Mouse (Mus musculus): ENCODE data around the gene Fgf12.
A peak's percentile ranks its signal among the peaks of the same experiment; 100 is the strongest.

The Fgf12 gene

DNA sequence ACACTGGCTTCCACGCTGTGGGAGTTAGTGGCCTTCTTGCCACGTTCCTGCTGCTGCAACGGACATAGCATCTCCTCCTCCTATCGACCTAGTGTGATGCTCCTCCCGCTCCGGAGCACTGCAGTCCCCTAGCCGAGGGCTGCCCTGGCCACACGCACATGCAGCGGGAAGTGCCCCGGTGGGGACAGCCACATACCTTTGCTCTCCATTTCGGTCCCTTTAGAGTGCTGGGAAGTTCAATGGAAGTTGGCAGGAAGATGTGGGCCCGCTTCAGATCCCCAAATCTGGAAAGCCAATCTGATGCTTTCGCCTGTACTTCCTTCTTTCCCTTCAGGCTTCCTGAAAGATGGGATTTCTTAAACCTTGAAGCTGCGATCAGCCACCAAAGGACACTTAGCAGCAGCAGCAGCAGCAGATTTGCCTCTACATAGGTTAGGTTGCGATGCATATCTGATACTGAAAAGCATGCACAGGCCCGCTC is at the start of gene Fgf12:
Fgf12 (minus strand) TSS at position 431 of the 481 bp plus-strand sequence.
- DNase-seq (ENCODE audit: low read depth, low spot score) = peak; percentile 76

DNA sequence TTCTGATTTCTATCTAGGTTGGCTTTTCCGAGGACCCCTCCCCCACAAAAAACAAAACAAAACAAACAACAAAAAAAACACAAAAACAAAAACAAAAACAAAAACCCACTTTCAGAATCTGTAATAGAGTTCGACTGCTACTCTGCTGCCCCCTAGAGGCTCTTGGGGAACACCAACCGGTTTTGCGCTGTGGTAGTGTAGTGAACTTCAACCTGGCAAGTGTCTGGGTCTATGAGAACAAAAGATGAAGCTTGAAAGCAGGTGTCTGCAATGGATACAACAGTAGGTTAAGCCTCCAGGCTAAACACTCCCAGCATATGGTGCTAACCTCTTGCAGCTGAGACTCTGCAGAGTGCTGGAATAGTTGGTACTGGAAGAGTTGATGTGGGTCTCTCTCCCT is 40.2 kb upstream of the Fgf12 start:
- DNase-seq (ENCODE audit: low read depth, low spot score) = peak; percentile 72

DNA sequence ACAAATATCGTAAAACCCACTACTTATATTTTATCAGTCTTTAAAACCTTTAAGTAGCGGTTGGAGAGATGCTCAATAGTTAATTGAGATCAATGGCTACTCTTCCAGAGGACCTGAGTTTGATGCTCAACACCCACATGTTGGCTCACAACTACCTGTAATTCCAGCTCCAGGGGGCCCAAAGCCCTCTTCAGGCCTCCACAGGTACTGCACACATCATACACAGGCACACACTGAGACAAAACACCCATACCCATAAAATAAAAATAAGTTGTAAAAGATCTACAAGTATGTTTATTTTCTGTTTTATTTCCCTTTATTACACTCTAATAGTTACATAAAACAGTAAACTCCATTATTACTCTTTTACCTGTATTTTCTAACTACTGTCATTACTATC is 17.4 kb upstream of the Fgf12 start:
- DNase-seq (ENCODE audit: low read depth, low spot score) = no peak

DNA sequence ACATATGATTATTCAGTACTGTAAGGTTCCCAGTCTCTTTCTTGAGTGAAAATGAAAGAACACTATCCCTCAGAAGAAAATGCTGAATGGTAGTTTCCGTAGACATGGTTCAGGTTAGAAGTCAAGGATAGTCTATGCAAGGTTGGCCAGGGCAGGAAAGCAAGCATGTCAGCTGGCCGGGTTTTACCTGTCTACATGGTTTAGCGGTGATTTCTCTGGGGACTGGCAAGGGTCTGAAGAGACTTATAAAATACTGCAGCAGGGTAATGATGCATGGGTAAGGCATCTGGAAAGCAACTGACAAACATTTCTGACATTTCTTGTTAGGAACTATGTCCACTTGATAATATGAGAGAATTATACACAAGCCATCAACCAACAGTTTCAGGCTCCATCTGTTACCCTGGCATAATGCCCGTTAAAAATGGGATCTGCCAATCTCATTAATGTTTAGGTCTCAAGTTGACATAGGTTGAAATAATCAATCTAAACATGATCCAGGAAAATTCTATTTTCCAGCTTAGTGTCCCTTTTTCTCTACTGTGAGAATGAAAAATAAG is 8.6 kb upstream of the Fgf12 start:
- DNase-seq (ENCODE audit: low read depth, low spot score) = peak; percentile 85

DNA sequence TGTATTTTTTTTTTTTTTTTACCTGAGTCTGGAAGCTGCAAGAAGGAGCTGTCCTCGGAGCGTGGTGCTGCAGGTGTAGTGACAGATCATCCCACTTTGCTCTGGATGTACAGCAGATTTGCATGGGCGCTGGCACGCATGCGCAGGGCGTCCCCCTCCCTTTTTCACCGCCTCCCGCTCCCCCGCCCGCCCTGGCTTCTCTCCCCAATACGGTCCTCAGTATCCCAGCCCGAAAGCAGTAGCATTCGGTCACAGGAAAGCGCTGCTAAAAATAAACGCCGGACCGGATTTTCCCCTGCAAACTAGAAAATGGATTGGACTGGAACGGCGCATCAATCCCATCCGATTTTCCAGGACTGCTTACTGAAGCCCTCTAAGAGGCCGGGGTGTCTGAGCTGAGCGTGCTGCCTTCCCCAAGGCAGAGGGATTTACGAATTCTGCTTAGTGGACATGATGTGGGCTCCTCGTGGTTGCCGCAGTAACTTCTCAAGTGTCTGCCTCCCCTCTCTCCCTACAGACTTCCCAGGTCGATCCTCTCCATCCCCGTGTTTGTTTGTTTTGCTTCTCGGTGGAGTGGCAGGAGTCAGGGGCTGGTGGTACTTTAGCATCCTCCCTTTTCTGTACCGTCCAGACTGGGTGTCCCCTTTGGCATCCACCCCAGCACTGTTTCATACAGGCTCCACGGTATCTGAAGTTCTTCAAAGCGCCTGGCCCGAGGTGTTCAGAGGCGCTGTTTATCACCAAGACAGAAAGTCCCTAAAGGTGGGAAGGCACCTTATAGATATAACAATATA is 453 bp upstream of the Fgf12 start:
- DNase-seq (ENCODE audit: low read depth, low spot score) = peak; percentile 98

DNA sequence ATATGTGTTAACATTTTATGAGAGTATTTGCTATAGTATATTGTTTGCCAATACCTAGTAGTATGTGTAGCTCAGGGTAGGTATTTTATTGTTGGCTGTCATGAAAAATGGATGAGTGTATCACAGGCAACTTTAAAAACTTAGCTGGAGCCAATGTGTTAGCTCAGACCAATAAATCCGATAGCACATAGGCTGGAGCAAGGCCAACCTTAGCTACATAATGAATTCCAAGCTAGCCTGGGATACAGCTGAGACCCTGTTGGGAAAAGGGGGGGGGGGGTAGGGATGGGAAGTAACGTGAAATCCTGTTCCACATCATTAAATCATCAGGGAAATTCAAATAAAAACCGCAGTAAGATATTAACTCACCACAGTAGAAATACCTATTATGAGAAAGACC is 18.4 kb downstream of the Fgf12 start:
- DNase-seq (ENCODE audit: low read depth, low spot score) = no peak

DNA sequence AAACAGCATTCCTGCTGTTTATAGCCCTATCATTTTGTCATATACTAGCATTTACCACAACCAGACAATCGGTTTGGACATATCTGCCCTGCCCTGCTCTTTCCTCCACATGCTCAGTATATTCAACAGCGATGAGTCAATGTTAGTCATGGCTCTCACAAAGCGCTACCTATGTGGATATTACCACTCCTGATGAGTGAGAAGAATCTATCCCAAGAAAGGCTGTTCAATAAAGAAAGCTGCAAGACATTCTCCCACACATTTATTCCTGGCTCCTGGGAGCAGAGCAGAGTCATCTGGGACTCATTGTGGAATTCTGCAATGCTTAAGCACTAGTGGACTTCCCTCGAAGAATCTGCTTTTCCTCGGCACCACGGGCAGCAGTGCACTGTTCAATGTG is 26.1 kb downstream of the Fgf12 start:
- peak; percentile 61 for DNase-seq (ENCODE audit: low read depth, low spot score)

DNA sequence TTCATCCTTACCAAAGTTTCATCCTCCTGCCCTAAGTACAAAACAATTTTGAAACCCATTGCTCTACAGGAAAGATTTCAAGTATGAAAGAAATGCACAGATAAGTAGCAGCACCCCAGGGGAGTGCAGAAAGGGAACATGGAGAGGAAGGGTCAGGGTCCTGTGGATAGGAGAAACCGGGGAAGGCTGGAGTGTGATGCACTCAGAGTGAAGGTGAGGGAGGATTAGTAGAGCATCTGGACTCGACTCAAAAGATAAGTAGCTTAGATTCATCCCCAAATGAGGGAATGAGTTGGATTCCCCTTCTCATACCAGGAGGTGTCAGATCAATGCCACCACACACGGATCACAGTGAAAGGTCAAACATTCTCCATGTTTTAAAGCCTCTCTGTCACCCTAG is 46.2 kb downstream of the Fgf12 start:
- no peak for DNase-seq (ENCODE audit: low read depth, low spot score)

DNA sequence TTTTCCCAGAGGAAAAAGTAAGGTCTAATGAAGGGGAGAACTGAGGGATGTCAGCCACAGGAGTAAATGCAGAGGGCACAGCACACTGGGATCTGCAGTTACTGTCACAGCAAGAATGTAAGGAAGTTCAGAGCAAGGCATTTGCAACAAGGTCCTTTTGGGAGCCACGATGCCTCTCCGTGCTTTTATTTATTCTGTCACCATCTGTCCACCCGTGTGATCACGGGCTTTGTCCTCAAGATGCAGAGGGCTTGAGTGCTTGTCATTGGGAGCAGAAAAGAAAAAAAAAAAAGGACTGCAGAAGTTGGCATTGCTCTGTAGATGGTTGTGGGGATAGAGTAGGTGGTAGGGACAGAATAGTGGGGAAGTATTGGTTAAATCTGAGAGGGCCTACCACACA is 52.5 kb downstream of the Fgf12 start:
- peak; percentile 67 for DNase-seq (ENCODE audit: low read depth, low spot score)

DNA sequence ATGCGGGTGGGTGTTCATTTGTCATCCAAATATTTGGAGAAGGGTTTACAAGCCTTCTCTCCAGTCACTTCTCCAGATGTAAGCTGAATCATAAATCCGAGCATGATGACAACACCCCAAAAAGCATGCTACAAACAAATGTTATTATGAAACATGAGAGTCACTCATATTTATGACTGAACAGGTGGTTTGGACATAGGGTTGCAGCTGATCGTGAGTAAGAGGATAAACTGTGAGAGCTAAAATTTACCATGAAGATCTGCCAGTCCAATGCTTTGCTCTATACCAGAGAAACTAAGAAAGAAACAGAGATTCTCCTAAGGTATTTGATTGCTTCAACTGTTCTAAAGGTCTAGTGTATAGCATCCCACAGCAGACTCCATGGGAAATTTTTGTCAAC is 56.0 kb downstream of the Fgf12 start:
- peak; percentile 59 for DNase-seq (ENCODE audit: low read depth, low spot score)

DNA sequence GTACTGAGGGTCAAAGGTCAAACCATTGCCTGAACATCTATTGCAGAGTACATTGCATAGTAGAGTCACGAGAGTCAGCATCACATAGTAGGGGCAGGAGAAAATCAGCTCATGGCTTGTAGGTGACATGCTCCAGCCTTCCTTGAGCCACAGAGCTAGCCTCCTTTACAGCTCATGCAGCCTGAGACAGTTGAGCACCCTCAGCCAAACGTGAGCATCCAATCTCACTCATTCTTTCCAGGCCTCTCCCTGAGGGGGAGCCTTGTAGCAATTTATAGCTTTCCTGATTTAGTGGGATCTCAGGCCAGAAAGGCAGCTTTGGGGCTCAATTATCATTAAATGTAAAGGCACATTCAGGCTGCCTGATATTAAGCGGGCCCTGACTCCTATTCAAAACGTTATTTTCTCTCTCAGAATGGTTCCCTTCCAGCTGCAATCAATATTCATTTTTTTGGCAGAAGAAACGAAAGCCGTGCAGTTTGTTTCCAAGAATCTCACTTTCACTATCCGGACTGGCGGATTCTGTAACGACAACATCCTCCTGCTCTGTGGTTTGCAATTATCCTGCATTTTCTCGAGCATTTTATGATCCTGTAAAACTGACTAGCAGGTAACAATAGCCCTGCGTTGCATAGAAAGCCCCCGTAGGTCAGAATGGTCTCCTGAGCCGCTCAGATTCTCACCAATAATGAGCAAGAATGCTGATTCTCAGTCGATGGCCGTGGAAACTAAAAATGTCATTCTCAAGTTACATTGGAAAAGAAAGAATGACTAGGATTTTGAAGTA is 58.6 kb downstream of the Fgf12 start:
- DNase-seq (ENCODE audit: low read depth, low spot score) = peak; percentile 69

DNA sequence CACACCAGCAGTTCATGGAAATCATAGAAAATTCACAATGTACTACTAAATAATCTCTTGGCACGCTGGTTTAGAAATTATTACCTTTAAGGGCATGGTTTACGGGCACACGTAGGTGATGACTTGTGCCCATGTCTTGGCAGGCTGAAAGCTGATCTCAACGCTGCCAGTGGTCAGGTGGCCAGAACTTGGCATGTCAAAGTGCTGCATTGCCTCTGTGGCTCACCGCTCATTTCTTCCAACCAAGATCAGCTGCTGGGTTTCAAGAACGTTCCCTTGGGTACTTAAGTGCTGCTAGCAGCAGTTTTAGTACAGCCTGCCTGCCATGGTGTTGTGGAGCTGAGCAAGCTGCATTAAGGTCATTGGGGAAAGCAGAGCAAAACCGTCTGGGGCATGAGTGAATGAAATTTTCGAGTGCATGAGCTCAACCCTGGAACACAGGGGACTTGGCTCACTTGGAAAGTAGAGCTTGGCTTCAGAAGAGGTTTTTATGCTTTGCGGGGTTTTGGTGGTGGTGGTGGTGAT is 63.9 kb downstream of the Fgf12 start:
- peak; percentile 75 for DNase-seq (ENCODE audit: low read depth, low spot score)

DNA sequence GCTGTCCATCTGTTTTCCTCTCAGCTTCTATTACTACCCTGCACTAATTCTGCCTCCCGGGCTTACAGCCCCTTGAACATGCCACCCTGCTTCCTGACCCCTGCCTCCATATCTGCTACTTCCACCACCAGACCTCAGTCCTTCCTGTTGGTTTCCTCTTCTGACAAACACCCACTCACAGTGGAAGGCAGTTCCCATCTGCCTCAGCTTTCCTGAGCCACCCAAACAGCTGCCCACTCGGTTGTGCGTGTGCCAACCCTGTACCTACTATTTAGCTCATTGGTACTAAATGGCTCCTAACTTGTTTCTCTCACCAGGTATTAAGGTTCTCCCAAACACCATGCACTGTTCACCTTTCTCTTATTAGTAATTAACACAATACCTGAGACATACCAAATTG is 71.2 kb downstream of the Fgf12 start:
- peak; percentile 76 for DNase-seq (ENCODE audit: low read depth, low spot score)

DNA sequence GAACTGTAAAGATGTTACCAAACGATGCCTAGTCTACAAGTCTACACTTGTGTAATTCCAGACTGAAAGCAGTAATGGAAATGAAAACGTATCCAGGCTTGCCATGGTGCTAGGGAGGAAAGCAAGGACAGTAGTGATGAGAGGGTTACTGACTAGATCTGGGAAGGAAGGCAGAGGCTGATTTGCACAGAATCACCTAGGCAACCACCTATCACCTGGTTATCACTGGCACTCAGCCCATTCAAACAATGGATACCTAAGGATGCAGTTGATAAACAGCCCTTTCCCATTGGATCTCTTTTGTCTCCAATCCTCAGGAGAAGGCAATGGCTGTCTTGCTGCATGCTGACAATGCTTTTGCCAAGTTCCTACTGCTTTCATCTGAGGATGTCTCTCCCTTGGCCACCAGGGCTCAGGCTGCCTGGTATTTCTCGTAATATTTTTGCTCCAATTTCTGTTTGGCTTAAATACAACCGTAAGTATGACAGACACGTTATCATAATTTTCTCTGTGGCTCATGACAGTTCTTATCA is 84.0 kb downstream of the Fgf12 start:
- DNase-seq (ENCODE audit: low read depth, low spot score) = peak; percentile 34

DNA sequence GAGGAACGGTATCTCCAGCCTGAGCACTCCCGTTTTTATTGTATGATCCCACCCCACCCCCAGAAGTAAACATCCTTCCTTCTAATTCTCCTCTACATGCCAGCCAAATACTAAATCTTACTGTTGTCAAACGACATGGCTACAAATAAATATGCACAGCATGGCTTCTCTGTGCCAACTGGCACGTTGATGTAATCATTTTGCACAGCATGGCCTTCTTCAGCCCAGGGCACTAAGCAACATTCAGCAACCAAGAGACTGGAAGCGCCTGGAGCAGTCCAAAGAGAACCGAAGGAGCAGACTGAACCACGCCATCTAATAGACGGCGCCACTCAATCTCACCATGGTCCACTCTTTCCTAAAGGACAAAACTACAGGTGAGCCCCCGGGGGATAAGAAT is 100.2 kb downstream of the Fgf12 start:
- DNase-seq (ENCODE audit: low read depth, low spot score) = peak; percentile 89

DNA sequence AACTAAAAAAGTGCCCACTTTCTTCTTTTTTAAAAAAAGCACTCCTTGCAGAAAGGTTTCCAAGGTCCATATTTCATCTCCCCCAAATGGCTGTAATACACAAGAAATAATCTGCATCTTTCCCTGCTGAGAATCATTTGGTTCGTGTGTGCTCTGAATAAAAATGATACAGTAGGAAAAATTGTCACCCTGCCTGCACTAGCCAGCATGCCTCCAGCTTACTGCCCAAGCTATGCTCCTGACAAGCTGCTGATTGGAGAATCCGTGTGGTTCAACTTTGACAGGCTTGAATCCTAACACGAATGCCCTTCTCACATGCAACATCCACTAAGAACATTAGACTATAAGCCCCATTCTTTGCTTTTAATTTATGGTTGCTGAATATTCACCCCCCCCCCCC is 102.3 kb downstream of the Fgf12 start:
- DNase-seq (ENCODE audit: low read depth, low spot score) = peak; percentile 53

DNA sequence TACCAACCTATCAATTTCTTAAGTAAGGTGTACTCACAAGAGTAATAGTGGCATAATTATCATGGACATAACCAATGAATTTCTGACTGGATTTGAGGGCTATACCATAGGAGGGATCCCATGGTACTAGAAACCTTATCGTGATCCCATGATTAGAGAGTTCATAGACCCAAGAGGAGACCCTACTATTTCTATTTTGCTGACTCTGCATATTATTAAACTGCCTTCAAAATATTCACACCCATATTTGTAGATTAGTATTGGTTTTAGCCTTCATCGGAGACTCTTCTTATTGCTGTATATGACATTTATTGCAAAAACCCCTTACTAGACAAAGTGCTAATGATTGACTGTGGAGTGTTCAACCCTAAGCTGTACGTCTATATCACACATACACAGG is 107.8 kb downstream of the Fgf12 start:
- DNase-seq (ENCODE audit: low read depth, low spot score) = no peak

DNA sequence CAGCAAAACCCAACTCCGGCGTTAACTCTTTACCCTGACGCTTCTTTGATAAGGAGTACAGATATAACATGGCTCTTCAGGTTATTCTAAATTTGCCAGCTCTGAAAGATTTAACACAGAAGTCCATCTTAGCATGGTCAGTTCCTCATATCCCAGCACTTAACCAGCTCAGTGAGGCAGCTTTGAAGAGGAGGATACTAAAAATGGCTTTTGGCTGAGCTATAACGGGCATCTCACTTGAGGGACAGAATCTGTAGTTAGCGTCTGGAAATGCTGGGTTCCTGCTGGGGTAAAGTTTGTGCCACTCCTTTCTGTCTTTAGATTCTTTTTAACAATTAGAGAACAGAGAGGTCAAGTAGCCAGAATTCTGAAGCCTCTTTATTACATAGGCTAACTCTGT is 121.1 kb downstream of the Fgf12 start:
- DNase-seq (ENCODE audit: low read depth, low spot score) = peak; percentile 77

DNA sequence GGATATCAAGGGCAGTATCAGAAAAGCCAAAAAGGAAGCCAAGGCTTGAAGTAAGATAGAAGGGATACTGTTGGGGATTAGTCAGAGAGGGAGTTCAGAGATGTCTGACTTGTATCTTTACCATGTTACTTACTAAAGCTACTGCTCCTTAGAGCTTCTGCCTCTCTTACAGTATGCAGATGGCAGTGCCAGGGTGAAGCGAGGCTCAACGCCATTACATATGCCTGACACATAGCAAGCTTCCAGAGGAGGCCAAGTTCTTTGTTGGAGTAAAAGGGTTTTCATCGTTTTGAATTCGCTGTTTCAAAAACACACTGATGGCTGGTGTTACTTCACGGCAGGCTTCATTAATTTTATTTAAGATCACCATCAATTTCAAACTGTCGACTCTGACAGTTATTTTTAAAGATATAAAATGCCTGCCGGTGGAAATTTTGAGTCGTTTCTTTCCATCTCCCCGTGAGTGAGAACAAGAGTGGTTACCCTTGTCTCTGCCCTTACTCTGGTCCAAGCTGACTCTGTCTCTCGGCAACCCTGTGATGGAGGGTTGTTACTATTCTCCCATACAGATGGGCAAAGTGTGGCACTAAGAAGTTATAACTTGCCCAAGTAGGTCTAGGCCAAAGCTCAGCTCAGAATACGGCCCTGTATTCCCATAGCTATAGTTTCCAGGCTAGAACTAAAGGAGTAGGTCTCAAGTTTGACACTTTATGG is 121.9 kb downstream of the Fgf12 start:
- peak; percentile 53 for DNase-seq (ENCODE audit: low read depth, low spot score)

DNA sequence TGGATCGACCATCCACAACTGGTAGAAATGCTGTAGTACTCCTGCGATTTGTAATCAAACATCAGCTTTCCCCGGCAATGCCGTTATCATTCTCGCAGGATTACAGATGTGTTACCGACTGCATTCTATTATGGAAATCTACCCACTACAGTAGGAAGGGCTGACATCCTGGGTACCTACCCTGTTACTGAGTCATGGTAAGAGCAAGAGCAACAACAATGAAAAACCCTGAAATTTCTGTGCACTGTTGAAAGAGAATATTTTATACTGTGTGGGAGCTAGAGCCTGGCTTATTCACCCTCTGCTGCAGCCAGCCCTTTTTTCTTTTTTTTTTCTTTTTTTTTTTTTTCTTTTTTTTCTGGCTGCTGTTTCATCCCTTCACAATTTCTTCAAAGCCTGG is 126.6 kb downstream of the Fgf12 start:
- peak; percentile 58 for DNase-seq (ENCODE audit: low read depth, low spot score)

DNA sequence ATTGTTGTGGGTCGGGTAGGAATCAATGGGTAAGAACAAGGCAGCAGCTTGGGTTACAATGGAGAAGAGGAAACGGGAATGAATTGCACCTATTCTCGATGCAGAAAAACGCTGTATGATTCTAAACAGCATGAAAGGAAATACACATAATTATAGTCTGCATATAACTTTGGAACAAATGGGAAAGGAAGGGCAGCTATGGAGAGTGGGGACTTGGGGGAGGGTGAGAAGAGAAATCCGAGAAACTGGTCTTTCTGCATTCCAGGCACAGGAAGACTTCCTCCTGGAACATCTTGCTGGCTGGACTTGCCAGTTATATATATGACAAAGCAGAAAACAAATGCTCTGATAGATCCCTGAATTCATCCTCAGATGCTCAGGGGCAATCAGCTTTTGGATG is 127.2 kb downstream of the Fgf12 start:
- peak; percentile 36 for DNase-seq (ENCODE audit: low read depth, low spot score)

Measured in brain, adult 2 months (tissue).